Mouse (Mus musculus): ENCODE measurements around the gene Vps9d1. TPM values are rescaled to one million over a fixed set of nuclear protein-coding genes. Genes with fewer than 3 reads are reported as not detected.
A peak's percentile ranks its signal among the peaks of the same experiment; 100 is the strongest.
"Not testable (repeated sequence)": the region's sequence is repeated elsewhere in the genome, so short reads cannot be mapped to it uniquely, and the experiment has no call there.

Vps9d1 gene
- polyA plus RNA-seq, 1 experiment from 2014 or later = 25.9 TPM

- no peak overlapping the region for H3K4me3 ChIP-seq (ENCODE audit: low read depth, low read length)
- H3K36me3 ChIP-seq (ENCODE audit: insufficient read depth) = no peaks in the 10 kb centered on the region
- H3K9ac ChIP-seq = no peak overlapping the region
- TF ChIP-seq CTCF (IDR thresholded peaks at IDR 0.05; ENCODE audit: low read depth) = peak; percentile 33; the same call in 1 of the 2 replicates
- H3K27ac ChIP-seq (ENCODE audit: low read depth) = no peak overlapping the region
- DNase-seq (peak; percentile 70), ATAC-seq (ENCODE audit: insufficient read depth) (peak; percentile 74)
- 27% methylated on average over 14 of the region's 14 CpGs for WGBS
- no peaks in the 10 kb centered on the region for H3K9me3 ChIP-seq (ENCODE audit: low read depth, low read length)
- H3K27me3 ChIP-seq (ENCODE audit: insufficient read depth, low read length) = no peaks in the 10 kb centered on the region
- 0 out of 2 replicates have a peak, but pooled peaks cover 4% of the 10 kb centered on the region for H3K4me1 ChIP-seq (ENCODE audit: insufficient read depth)
- H3K4me2 ChIP-seq = no peak overlapping the region
Measured at GRCm38 (mm10) chr8:123199864-123200263, 54.3 kb downstream of the Vps9d1 start.

- H3K36me3 ChIP-seq (ENCODE audit: insufficient read depth); H3K27ac ChIP-seq (ENCODE audit: low read depth); H3K9ac ChIP-seq; ATAC-seq (ENCODE audit: insufficient read depth); H3K9me3 ChIP-seq (ENCODE audit: low read depth, low read length); H3K27me3 ChIP-seq (ENCODE audit: insufficient read depth, low read length); H3K4me2 ChIP-seq; DNase-seq; H3K4me3 ChIP-seq (ENCODE audit: low read depth, low read length); H3K4me1 ChIP-seq (ENCODE audit: insufficient read depth): not testable (repeated sequence)
- WGBS = 84% methylated on average over 5 of the region's 5 CpGs
Measured at GRCm38 (mm10) chr8:123197016-123197415, 57.1 kb downstream of the Vps9d1 start.

GRCm38 (mm10) chr8:123193771-123194170, 60.4 kb downstream of the Vps9d1 start:
- ATAC-seq (ENCODE audit: insufficient read depth) (no peak), DNase-seq (no peak)
- no peaks in the 10 kb centered on the region for H3K4me1 ChIP-seq (ENCODE audit: insufficient read depth)
- H3K4me2 ChIP-seq = no peak overlapping the region
- no peaks in the 10 kb centered on the region for H3K9me3 ChIP-seq (ENCODE audit: low read depth, low read length)
- no peak overlapping the region for H3K27ac ChIP-seq (ENCODE audit: low read depth)
- no peak overlapping the region for H3K4me3 ChIP-seq (ENCODE audit: low read depth, low read length)
- H3K9ac ChIP-seq = no peak overlapping the region
- 88% methylated on average over 9 of the region's 9 CpGs for WGBS
- no peaks in the 10 kb centered on the region for H3K36me3 ChIP-seq (ENCODE audit: insufficient read depth)
- no peaks in the 10 kb centered on the region for H3K27me3 ChIP-seq (ENCODE audit: insufficient read depth, low read length)
- TF ChIP-seq CTCF (IDR thresholded peaks at IDR 0.05; ENCODE audit: low read depth) = no peak

Other genes starting within 250 kb of the Vps9d1 start
- 87.5 and 94.6 TPM in 2 replicates for gene Ankrd11, start 212.1 kb downstream of the Vps9d1 start, polyA plus RNA-seq (2014; fragmentation: Nextera tagmentation; extraction: Ambion mirVana)
- gene Spg7, start 191.4 kb downstream of the Vps9d1 start, polyA plus RNA-seq (2014; fragmentation: Nextera tagmentation; extraction: Ambion mirVana) = 44.5 and 45.0 TPM in 2 replicates
- gene Rpl13, start 152.0 kb downstream of the Vps9d1 start, polyA plus RNA-seq (2014; fragmentation: Nextera tagmentation; extraction: Ambion mirVana) = 1,722 and 1,770 TPM in 2 replicates
- gene Cpne7, start 137.0 kb downstream of the Vps9d1 start, polyA plus RNA-seq (2014; fragmentation: Nextera tagmentation; extraction: Ambion mirVana) = 0.24 and 0.49 TPM in 2 replicates
- 16.3 and 17.8 TPM in 2 replicates for gene Sult5a1, start 96.0 kb downstream of the Vps9d1 start, polyA plus RNA-seq (2014; fragmentation: Nextera tagmentation; extraction: Ambion mirVana)
- 1.0 and 1.1 TPM in 2 replicates for gene Dpep1, start 68.1 kb downstream of the Vps9d1 start, polyA plus RNA-seq (2014; fragmentation: Nextera tagmentation; extraction: Ambion mirVana)
- 102 and 108 TPM in 2 replicates for gene Chmp1a, start 41.6 kb downstream of the Vps9d1 start, polyA plus RNA-seq (2014; fragmentation: Nextera tagmentation; extraction: Ambion mirVana)
- 3.1 and 4.8 TPM in 2 replicates for gene Spata33, start 41.5 kb downstream of the Vps9d1 start, polyA plus RNA-seq (2014; fragmentation: Nextera tagmentation; extraction: Ambion mirVana)
- 33.2 and 36.3 TPM in 2 replicates for gene Cdk10, start 29.5 kb downstream of the Vps9d1 start, polyA plus RNA-seq (2014; fragmentation: Nextera tagmentation; extraction: Ambion mirVana)
- gene Spata2l, start 18.1 kb downstream of the Vps9d1 start, polyA plus RNA-seq (2014; fragmentation: Nextera tagmentation; extraction: Ambion mirVana) = 2.3 and 4.1 TPM in 2 replicates
- gene Zfp276, start 153 bp downstream of the Vps9d1 start, polyA plus RNA-seq (2014; fragmentation: Nextera tagmentation; extraction: Ambion mirVana) = 19.7 and 26.6 TPM in 2 replicates
- gene Fanca, start 64.2 kb upstream of the Vps9d1 start, polyA plus RNA-seq (2014; fragmentation: Nextera tagmentation; extraction: Ambion mirVana) = 40.0 and 41.6 TPM in 2 replicates
- 1.7 TPM in 2 replicates for gene Spire2, start 78.4 kb upstream of the Vps9d1 start, polyA plus RNA-seq (2014; fragmentation: Nextera tagmentation; extraction: Ambion mirVana)
- gene Tcf25, start 119.4 kb upstream of the Vps9d1 start, polyA plus RNA-seq (2014; fragmentation: Nextera tagmentation; extraction: Ambion mirVana) = 144 and 146 TPM in 2 replicates
- not detected in 2 replicates for gene Mc1r, start 152.8 kb upstream of the Vps9d1 start, polyA plus RNA-seq (2014; fragmentation: Nextera tagmentation; extraction: Ambion mirVana)
- gene Tubb3, start 157.1 kb upstream of the Vps9d1 start, polyA plus RNA-seq (2014; fragmentation: Nextera tagmentation; extraction: Ambion mirVana) = 1.7 and 3.0 TPM in 2 replicates
- 34.1 and 34.3 TPM in 2 replicates for gene Def8, start 169.2 kb upstream of the Vps9d1 start, polyA plus RNA-seq (2014; fragmentation: Nextera tagmentation; extraction: Ambion mirVana)
- 39.4 and 40.9 TPM in 2 replicates for gene Afg3l1, start 223.6 kb upstream of the Vps9d1 start, polyA plus RNA-seq (2014; fragmentation: Nextera tagmentation; extraction: Ambion mirVana)